Mouse (Mus musculus): ENCODE data around the gene Tmem82. TPM values are rescaled to one million over a fixed set of nuclear protein-coding genes. Genes with fewer than 3 reads are reported as not detected.
A peak's percentile ranks its signal among the peaks of the same experiment; 100 is the strongest.

Gene Tmem82
- 0.23 and 0.33 TPM in 2 replicates for polyA plus RNA-seq (2015; fragmentation: Nextera tagmentation; extraction: Ambion mirVana)

GRCm38 (mm10) chr4:141618565-141619243 lies at the start of gene Tmem82:
TSS of gene Tmem82 (minus strand) at chr4:141618633.
- DNase-seq (ENCODE audit: low spot score): peak; percentile 61

GRCm38 (mm10) chr4:141664799-141665198 lies 46.4 kb upstream of the Tmem82 start, which contains the start of gene Plekhm2:
TSS of gene Plekhm2 (minus strand) at chr4:141664899.
- no peak for DNase-seq (ENCODE audit: low spot score)

DNA sequence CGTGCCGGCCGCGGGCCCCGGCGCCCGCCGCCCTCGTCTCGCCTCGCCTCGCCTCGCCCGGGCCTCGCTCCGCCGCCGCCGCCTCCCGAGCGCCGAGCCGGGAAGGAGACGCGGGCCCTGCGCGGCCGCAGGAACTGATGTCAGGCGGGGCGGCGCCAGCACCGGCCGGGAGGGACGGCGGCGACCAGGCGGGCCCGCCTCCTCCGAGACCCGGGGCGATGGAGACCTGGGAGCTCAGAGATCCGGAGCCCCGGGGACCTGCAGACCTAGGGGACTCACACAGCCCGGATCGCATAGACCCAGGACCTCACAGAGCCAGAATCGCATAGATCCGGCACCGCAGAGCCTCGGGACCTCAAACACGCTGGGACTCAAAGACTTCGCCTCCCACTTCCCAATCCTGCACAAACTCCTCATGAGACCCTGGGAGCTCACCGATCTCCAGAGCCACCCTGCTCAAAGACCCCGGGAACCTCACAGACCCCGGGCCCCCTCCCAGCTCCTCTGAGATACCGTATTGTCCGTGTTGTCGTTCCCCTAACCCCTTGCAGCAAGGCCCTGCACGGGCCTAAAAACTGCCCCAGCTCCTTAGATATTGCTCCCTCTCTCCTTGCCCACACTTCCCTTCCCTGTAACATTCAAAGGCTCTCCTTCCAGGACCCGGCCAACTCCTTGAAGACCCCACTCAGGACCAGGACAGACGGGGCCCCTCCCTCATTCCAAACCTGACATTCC lies 45.7 kb upstream of the Tmem82 start:
- DNase-seq (ENCODE audit: low spot score): peak; percentile 67

DNA sequence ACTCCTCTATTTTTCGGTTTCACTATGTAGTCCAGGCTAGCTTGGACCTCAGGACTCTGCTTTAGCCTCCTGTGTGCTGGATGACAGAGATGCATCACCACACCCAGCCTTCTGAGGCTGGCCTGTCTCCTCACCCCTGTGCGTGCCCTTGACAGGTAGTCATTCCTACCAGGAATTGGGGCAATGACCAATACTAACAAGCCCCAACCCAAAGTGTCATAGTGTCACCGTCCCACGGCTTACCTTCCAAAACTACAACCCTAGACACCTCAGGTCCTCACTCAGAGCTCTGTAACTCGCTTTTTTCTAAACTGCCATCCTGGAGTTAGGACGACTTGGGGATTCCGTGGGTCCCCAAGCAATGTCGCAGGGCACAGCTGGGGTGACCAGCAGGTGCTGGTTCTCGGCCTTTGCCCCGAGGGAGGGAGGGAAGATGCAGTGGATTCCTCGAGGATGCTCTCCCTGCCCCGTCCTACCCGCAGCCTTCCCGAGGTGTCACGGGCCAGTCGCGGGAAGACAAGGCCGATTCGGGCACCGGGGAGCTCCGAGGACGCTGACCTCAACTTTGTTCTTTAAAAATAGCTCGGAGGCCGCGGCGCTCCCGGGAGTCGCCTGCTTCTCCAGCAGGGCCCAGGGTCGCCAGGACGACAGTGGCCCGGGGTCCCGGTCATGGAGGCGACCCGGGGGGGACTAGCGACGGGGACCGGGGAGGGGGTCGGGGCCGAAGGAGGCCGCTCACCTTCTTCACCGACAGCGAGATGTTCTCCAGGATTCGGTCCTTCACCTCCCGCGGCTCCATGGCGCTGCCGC lies 44.9 kb upstream of the Tmem82 start:
- peak; percentile 9 for DNase-seq (ENCODE audit: low spot score)

DNA sequence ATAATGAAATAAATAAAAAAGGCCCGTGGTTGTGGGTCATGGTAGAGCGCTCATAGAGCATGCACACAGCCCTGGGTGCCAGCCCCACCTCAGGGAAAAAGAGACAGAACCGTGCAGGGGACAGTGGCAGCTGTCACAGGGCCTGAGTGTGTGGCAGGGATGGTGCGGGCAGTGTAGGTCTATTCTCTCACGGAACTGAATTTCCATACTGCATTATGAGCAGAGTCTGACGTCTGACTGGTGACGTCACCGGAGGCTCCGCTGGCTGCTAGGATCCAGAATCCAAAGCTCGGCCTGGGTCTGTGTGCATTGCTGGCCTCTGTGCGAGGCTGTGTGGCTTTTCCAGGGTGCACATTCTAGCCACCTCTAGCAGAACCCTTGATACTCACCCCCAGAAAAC lies 42.5 kb upstream of the Tmem82 start:
- no peak for DNase-seq (ENCODE audit: low spot score)

DNA sequence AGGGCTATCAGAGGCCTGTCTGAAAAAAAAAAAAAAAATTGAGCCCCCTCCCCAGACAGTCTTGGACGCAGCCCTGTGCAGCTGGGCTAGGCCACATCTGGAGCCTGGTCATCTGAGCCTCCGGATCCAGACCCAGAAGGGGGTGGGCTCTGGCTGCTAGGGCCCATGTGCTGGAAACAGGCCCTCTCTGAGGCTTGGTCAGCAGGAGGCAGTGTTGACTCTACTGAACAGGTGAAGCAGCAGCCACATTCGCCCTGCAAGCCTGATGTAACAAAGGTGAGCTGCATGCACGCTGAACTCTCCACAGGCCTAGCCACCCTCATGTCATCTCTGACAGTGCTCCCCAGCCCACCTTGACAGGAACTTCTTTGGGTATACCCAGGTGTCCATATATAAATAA lies 41.3 kb upstream of the Tmem82 start:
- DNase-seq (ENCODE audit: low spot score): no peak

GRCm38 (mm10) chr4:141658846-141659484 lies 40.5 kb upstream of the Tmem82 start:
- DNase-seq (ENCODE audit: low spot score): no peak

DNA sequence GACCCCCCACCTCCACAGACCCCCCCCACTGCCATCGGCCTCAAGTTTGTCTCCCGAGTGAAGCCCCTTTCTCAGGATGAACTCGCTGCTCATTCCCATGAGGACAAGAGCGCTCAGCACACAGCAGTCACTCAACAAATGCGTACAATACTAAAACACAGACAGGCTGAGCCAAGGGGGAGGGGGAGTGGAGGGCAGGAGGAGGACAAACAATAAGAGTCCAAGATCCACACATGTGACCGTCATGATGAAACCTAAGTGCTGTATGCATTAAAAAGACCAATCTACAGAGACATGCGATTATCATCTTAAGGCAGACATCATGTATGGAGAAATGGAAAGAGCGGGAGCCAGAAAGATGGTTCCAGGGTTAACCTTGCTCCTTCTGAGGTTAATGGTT lies 38.5 kb upstream of the Tmem82 start:
- no peak for DNase-seq (ENCODE audit: low spot score)

DNA sequence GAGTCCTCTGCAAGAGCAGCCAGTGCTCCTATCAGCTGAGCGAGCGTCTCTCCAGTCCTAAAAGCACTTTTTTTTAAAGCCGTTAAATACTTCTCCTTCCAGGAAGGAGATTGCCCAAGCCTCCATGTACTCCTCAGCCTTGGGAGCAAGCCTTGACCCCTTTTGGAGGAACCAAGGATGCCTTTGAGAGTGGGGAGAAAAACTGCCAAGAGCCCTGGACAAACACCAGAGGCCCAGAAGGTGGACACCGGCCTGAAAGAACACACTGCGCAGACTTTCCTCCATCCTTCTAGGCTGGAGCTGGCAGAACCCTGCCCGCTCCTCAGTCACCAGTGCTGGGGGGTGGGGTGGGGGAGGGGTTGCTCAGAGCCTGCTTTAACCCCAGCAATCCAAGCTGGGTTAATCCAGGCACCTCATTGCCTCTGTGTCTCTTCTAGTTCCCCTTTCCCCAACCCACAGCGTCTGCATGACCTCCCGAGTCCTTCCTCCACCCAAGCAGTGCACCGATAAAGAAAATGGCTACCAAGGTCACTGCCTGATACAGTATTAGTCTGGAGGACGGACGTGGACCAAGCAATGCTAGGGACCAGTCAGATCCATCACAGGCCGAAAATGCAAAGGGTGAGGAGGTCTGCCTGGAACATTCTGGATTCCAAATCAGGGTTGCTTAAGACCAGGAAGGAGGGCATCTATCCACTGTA lies 37.6 kb upstream of the Tmem82 start:
- no peak for DNase-seq (ENCODE audit: low spot score)

GRCm38 (mm10) chr4:141654509-141654908 lies 36.1 kb upstream of the Tmem82 start:
- DNase-seq (ENCODE audit: low spot score): no peak

DNA sequence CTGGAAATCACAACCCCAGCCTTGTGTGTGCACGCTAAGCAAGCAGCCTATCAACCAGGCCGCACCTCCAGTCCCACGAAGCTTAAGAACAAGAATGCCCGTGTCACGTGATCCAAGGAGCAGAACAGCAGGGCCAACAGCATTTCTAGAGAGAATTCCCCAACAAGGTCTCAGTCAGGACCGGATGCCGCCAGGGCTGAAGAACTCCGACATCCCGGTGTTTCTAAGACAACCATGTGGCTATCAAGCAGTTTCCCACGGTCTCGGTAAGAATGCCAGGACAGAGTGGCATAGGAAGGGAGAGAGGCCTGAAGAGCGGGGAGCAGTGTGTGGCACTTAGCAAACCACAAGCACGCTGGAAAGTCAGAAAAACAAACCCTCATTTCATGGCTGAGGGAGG lies 35.4 kb upstream of the Tmem82 start:
- DNase-seq (ENCODE audit: low spot score): no peak

DNA sequence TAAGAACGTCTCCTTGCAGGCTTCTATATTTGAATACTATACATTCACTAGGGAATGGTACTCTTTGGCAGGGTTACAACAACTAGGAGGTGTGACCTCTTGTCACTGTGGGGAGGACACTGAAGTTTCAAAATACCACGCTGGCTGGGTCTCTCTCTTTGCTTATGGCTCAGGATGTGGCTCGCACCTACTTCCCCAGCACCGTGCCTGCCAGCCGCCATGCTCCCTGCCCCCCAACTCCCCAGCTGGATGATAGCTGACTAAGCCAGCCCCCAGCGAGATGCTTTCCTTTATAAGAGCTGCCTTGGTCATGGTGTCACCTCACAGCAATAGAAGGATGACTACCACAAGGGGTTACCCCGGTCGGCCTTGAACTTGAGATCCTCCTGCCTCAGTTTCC lies 34.6 kb upstream of the Tmem82 start:
- no peak for DNase-seq (ENCODE audit: low spot score)

GRCm38 (mm10) chr4:141651944-141652343 lies 33.5 kb upstream of the Tmem82 start:
- no peak for DNase-seq (ENCODE audit: low spot score)

DNA sequence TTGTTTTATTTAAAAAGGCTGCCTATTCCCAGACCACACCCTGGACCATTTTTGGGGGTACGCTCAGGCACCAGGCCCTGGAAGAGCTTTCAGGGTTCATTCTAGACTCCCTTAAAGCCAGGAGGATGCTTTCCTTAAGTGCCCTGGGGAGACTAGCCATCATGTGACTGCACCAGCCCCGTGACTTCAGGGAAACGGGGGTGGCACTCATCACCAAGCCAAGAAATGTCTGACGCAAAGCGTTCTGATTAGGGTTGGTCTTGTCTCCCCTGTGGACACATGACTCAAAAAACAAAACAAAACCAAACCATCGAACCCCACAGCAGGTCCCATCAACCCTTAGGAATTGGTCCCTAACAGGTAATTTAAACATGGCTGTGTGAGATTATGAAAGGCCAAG lies 32.9 kb upstream of the Tmem82 start:
- DNase-seq (ENCODE audit: low spot score): no peak

GRCm38 (mm10) chr4:141649244-141649643 lies 30.8 kb upstream of the Tmem82 start:
- DNase-seq (ENCODE audit: low spot score): no peak

DNA sequence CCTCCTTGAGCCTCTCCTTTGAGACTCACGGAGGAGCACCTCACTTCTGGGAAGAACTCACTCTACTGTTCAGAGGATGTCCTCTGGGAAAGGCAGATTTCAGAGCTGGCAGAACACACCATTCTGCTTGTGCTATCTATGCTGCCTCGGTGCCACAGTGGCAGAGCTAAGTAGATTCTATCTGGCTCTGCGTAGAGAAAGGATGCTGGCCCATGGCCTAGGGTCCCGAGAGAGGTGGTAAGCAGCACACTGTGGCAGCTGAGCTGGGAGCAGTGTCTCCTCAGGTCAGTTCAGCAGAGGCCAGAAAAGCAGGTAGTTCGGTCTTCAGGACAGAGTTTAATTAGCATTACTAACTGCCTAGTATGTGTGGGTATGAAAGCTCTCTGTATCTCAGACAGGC lies 29.8 kb upstream of the Tmem82 start:
- DNase-seq (ENCODE audit: low spot score): no peak

- DNase-seq (ENCODE audit: low spot score): no peak
Measured at GRCm38 (mm10) chr4:141647187-141647586, 28.8 kb upstream of the Tmem82 start.

GRCm38 (mm10) chr4:141645988-141646387 lies 27.6 kb upstream of the Tmem82 start:
- DNase-seq (ENCODE audit: low spot score): no peak

DNA sequence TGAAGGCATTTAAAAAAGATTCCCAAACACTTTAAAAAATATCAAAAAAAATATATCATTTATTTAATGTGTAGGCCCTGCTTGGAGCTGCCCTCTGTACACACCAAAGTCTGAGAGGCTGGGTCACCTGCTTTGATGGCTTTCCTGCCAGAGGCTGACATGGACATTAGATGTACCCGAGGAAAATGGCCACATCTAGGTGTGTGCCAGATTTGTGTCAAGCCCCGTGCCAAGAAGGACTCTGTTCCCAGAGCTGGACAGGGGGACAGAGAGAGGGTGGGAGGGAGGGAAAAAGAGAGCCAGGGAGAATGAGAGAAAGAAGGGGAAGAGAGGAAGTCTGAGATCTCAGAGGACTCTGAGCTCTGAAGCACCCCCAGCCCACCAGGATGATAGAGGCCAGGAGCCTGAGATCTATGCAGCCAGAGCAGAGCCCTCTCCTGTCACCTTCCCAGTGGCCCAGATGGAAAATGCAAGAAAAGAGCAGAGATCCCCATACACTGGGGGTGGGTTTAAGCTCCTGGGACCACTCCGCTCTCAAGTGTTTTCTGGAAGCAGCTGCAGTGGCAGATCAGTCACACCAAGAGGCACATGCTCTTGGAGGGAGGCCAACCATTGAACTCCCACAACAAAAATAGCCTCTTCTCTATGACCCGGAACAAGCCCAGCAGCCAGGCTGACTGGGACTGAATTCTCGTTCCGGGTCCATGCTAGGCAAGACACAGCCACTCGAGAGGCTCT lies 24.9 kb upstream of the Tmem82 start:
- no peak for DNase-seq (ENCODE audit: low spot score)

Measured in thymus, postnatal 0 days (tissue).